Mouse (Mus musculus) lung, embryonic 16.5 days (tissue): ENCODE data around the gene Vac14. TPM values are rescaled to one million over a fixed set of nuclear protein-coding genes. Genes with fewer than 3 reads are reported as not detected.

Experiments used
- ATAC-seq: fragments of 200-750 bp; cut with Nextera tagmentation; 2 replicates; pipeline ENCODE4 v1.8.0; 2017; ENCODE audit warnings: low read depth, mild to moderate bottlenecking, moderate library complexity
- H3K27ac ChIP-seq: fragments of 300-500 bp; sonication (generic); 2 replicates; pipeline ENCODE4 v1.5.1; 2014; ENCODE audit warnings: mild to moderate bottlenecking, control low read depth, low read length
- H3K27me3 ChIP-seq: fragments of 300-500 bp; sonication (generic); 2 replicates; pipeline ENCODE4 v1.6.1; 2014; ENCODE audit warnings: low read depth, low read length, mixed read lengths; ENCODE audit not compliant: control insufficient read depth, insufficient read depth
- H3K36me3 ChIP-seq: fragments of 300-500 bp; sonication (generic); 2 replicates; pipeline ENCODE4 v1.6.1; 2014; ENCODE audit warnings: low read length; ENCODE audit not compliant: control insufficient read depth, insufficient read depth
- H3K4me1 ChIP-seq: fragments of 300-500 bp; sonication (generic); replicated peaks from 2 replicates; pipeline ENCODE4 v1.6.1; 2014; ENCODE audit warnings: low read length, mixed read lengths; ENCODE audit not compliant: control insufficient read depth, insufficient read depth
- H3K4me2 ChIP-seq: fragments of 300-500 bp; sonication (generic); 2 replicates; pipeline ENCODE4 v1.6.1; 2014; ENCODE audit warnings: low read depth, low read length, control low read depth
- H3K4me3 ChIP-seq: fragments of 300-500 bp; sonication (generic); 2 replicates; pipeline ENCODE4 v1.5.1; 2014; ENCODE audit warnings: mild to moderate bottlenecking, low read length, control low read depth
- H3K9ac ChIP-seq: fragments of 300-500 bp; sonication (generic); 2 replicates; pipeline ENCODE4 v1.6.1; 2014; ENCODE audit warnings: low read length, control low read depth
- H3K9me3 ChIP-seq: fragments of 300-500 bp; sonication (generic); 2 replicates; pipeline ENCODE4 v1.6.1; 2016; ENCODE audit warnings: low read length; ENCODE audit not compliant: control insufficient read depth
- WGBS: fragments of 180-500 bp; shearing (Covaris S2); extraction: QIAGEN DNeasy Blood & Tissue Kit; methylation state at CpG from one replicate; pipeline ENCODE4 v1.1.7; 2014; 5-methylcytosine and 5-hydroxymethylcytosine counted together
- polyA plus RNA-seq: library from polyadenylated mRNA; unstranded; fragments of >200 nt; fragmentation: Nextera tagmentation; extraction: Ambion mirVana; gene quantifications from 2 replicates; pipeline ENCODE4 v1.2.1, GENCODE M21; 2015

Vac14 gene
- polyA plus RNA-seq, 1 experiment from 2014 or later: 16.5 TPM

- 0% methylated on average over 50 of the region's 59 CpGs for WGBS
- ATAC-seq: peak; percentile 45
- peak overlapping the region; percentile 98 for H3K27ac ChIP-seq
These were observed 103.4 kb downstream of the Vac14 start for GRCm38 (mm10) chr8:110721606-110722413.

GRCm38 (mm10) chr8:110722414-110723011 is 104.1 kb downstream of the Vac14 start:
- peaks cover 76% of the 10 kb centered on the region for H3K4me1 ChIP-seq

More at GRCm38 (mm10) chr8:110721606-110722413, 103.4 kb downstream of the Vac14 start:
- Histone ChIP-seq H3K4me2 (peak overlapping the region; percentile 90), H3K27me3 (no peaks in the 10 kb centered on the region), H3K9ac (peak overlapping the region; percentile 97), H3K36me3 (no peaks in the 10 kb centered on the region), H3K4me3 (peak overlapping the region; percentile 85), H3K9me3 (no peaks in the 10 kb centered on the region), H3K4me1 (peaks cover 83% of the 10 kb centered on the region)

GRCm38 (mm10) chr8:110724493-110724892 is 106.1 kb downstream of the Vac14 start:
- Histone ChIP-seq H3K27ac (peak overlapping the region; percentile 70), H3K9me3 (no peaks in the 10 kb centered on the region), H3K9ac (peak overlapping the region; percentile 97), H3K4me1 (peaks cover 56% of the 10 kb centered on the region), H3K36me3 (peaks cover 25% of the 10 kb centered on the region), H3K27me3 (no peaks in the 10 kb centered on the region), H3K4me3 (peak overlapping the region; percentile 85), H3K4me2 (peak overlapping the region; percentile 90)
- ATAC-seq: no peak
- WGBS: 46% methylated on average over 3 of the region's 3 CpGs

More at GRCm38 (mm10) chr8:110722414-110723011, 104.1 kb downstream of the Vac14 start:
- Histone ChIP-seq H3K27ac (peak overlapping the region; percentile 65), H3K4me3 (peak overlapping the region; percentile 85), H3K36me3 (peaks cover 5% of the 10 kb centered on the region), H3K9me3 (no peaks in the 10 kb centered on the region), H3K9ac (peak overlapping the region; percentile 97), H3K4me2 (peak overlapping the region; percentile 90), H3K27me3 (no peaks in the 10 kb centered on the region)
- WGBS: 28% methylated on average over 11 of the region's 11 CpGs
- ATAC-seq: no peak

GRCm38 (mm10) chr8:110725084-110725838 is 106.9 kb downstream of the Vac14 start:
- H3K36me3 ChIP-seq: peaks cover 31% of the 10 kb centered on the region
- ATAC-seq: no peak
- WGBS: 30% methylated on average over 7 of the region's 7 CpGs
- peak overlapping the region; percentile 90 for H3K4me2 ChIP-seq
- peaks cover 48% of the 10 kb centered on the region for H3K4me1 ChIP-seq
- H3K9me3 ChIP-seq: no peaks in the 10 kb centered on the region
- peak overlapping the region; percentile 97 for H3K9ac ChIP-seq
- no peaks in the 10 kb centered on the region for H3K27me3 ChIP-seq
- peak overlapping the region; percentile 85 for H3K4me3 ChIP-seq
- H3K27ac ChIP-seq: peak overlapping the region; percentile 70

GRCm38 (mm10) chr8:110726893-110727292 is 108.5 kb downstream of the Vac14 start:
- no peak; the same call in 1 of the 2 replicates for ATAC-seq
- whole genome bisulfite sequencing: 18% methylated on average over 18 of the region's 18 CpGs
- Histone ChIP-seq H3K36me3 (peaks cover 43% of the 10 kb centered on the region), H3K9ac (no peak overlapping the region), H3K4me3 (no peak overlapping the region), H3K27ac (no peak overlapping the region), H3K4me1 (peaks cover 41% of the 10 kb centered on the region), H3K9me3 (no peaks in the 10 kb centered on the region), H3K4me2 (no peak overlapping the region), H3K27me3 (no peaks in the 10 kb centered on the region)

GRCm38 (mm10) chr8:110731346-110731859 is 113.0 kb downstream of the Vac14 start:
- H3K9me3 ChIP-seq: no peaks in the 10 kb centered on the region
- H3K4me1 ChIP-seq: peaks cover under 1% of the 10 kb centered on the region; the same call in 1 of the 2 replicates
- H3K27me3 ChIP-seq: no peaks in the 10 kb centered on the region
- H3K36me3 ChIP-seq: peaks cover 76% of the 10 kb centered on the region
- H3K4me2 ChIP-seq: no peak overlapping the region
- no peak overlapping the region for H3K27ac ChIP-seq
- 87% methylated on average over 8 of the region's 8 CpGs for WGBS
- H3K4me3 ChIP-seq: no peak overlapping the region
- no peak for ATAC-seq
- no peak overlapping the region for H3K9ac ChIP-seq

- Histone ChIP-seq H3K4me1 (no peaks in the 10 kb centered on the region), H3K9me3 (no peaks in the 10 kb centered on the region), H3K4me3 (no peak overlapping the region), H3K27ac (no peak overlapping the region), H3K27me3 (no peaks in the 10 kb centered on the region), H3K36me3 (peaks cover 82% of the 10 kb centered on the region), H3K4me2 (no peak overlapping the region), H3K9ac (no peak overlapping the region)
- WGBS: 84% methylated on average over 8 of the region's 8 CpGs
- no peak for ATAC-seq
These were observed 114.7 kb downstream of the Vac14 start for GRCm38 (mm10) chr8:110733036-110733435.

- WGBS: 89% methylated on average over 35 of the region's 35 CpGs
- ATAC-seq: no peak
- Histone ChIP-seq H3K4me2 (no peak overlapping the region), H3K27me3 (no peaks in the 10 kb centered on the region), H3K9me3 (no peaks in the 10 kb centered on the region), H3K9ac (no peak overlapping the region), H3K4me1 (no peaks in the 10 kb centered on the region), H3K36me3 (peaks cover 56% of the 10 kb centered on the region), H3K4me3 (no peak overlapping the region), H3K27ac (no peak overlapping the region)
These were observed 120.3 kb downstream of the Vac14 start for GRCm38 (mm10) chr8:110738591-110739195.
